Mouse (Mus musculus): ENCODE measurements around the gene Ube2o. TPM values are rescaled to one million over a fixed set of nuclear protein-coding genes. Genes with fewer than 3 reads are reported as not detected.
"Not testable (repeated sequence)": the region's sequence is repeated elsewhere in the genome, so short reads cannot be mapped to it uniquely, and the experiment has no call there.

The Ube2o gene
- polyA plus RNA-seq, 1 experiment from 2014 or later = 9.8 TPM

GRCm38 (mm10) chr11:116617641-116618040, 36.4 kb upstream of the Ube2o start:
- Histone ChIP-seq H3K4me1 (replicated peaks; ENCODE audit: control insufficient read depth, insufficient read depth, low read length) (peaks cover 39% of the 10 kb centered on the region), H3K9me3 (ENCODE audit: control insufficient read depth, low read length) (no peaks in the 10 kb centered on the region), H3K36me3 (ENCODE audit: control insufficient read depth, insufficient read depth, low read length) (no peaks in the 10 kb centered on the region), H3K9ac (ENCODE audit: low read length) (no peak overlapping the region), H3K4me3 (ENCODE audit: low read depth, low read length) (no peak overlapping the region), H3K27me3 (replicated peaks; ENCODE audit: control insufficient read depth, insufficient read depth, low read length) (no peaks in the 10 kb centered on the region), H3K4me2 (ENCODE audit: low read length) (no peak overlapping the region), H3K27ac (ENCODE audit: low read depth) (no peak overlapping the region)
- WGBS = 87% methylated on average over 7 of the region's 7 CpGs
- ATAC-seq (replicated peaks; ENCODE audit: low FRiP score, low TSS enrichment, low read depth) (no peak), DNase-seq (ENCODE audit: low spot score) (no peak)

DNA sequence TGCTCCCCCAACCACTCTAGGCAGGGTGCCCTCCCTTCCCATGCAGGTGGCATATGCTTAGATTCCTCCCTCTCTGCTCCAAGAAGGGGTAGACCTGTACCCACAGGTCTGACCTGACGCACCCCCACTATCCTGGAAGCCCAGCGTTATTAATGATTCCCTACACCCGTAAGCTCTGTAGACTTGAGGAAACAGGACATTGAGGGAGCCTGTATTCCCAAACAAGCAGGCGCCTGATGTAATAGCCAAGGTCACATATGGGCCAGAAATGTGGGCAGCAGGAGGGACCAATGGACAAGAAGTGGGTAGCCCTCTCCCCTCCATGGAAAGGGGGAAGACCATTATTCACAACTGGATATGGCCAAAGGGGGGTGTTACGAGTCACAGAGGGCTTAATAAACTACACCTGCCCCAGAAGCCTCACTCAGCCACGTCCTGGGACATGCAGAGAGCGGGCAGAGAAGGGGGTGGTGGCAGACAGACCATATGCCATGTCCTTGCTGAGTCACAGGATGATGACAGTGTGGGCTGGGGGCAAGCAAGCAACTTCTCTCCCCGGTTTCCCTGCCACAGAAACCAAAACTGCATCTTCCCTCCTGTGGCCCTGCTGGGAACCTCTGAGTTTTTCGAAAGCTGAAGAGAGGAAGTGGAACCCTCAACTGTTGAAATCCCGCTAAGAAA, 35.3 kb upstream of the Ube2o start:
- Histone ChIP-seq H3K4me3 (ENCODE audit: low read depth, low read length) (no peak overlapping the region), H3K27ac (ENCODE audit: low read depth) (no peak overlapping the region), H3K9ac (ENCODE audit: low read length) (no peak overlapping the region), H3K9me3 (ENCODE audit: control insufficient read depth, low read length) (no peaks in the 10 kb centered on the region), H3K36me3 (ENCODE audit: control insufficient read depth, insufficient read depth, low read length) (no peaks in the 10 kb centered on the region), H3K27me3 (replicated peaks; ENCODE audit: control insufficient read depth, insufficient read depth, low read length) (no peaks in the 10 kb centered on the region), H3K4me1 (replicated peaks; ENCODE audit: control insufficient read depth, insufficient read depth, low read length) (peaks cover 31% of the 10 kb centered on the region), H3K4me2 (ENCODE audit: low read length) (0 out of 2 replicates have a peak overlapping the region, but pooled peaks have one; percentile 18)
- DNase-seq (ENCODE audit: low spot score) (no peak), ATAC-seq (replicated peaks; ENCODE audit: low FRiP score, low TSS enrichment, low read depth) (no peak)
- WGBS = 71% methylated on average over 10 of the region's 10 CpGs

DNA sequence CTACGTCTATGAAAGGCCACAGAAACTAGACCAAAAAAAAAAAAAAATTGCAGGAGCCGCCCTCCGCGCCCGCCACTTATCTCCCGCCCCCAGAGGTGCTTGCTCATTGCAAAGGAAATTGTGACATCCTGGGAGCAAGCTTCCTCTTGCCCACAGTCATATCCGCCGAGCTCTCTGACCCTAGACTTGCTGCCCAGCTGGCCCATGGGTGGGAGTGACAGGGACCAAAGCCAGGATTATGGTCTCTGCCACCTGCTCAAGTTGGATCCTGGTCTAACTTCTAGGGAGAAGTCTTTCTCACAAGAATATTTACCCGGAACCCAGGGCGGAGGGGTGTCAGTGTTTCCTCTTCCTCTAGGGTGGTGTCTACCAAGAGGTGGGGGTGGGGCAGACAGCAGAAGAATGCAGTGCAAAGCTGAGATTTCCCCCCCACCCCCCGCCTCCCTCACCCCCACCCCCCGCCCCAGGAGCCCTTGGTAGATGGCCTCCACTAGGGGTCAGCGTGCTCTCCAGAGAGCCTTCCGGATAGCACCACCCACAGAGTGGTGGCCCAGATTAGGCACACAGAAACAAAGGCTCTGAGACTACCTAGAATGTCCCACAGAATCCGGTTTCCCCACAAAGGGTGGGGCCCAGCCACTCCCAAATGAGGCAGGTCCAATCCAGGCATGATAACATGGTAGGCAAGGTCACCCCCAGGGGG, 34.6 kb upstream of the Ube2o start:
- H3K4me3 ChIP-seq (ENCODE audit: low read depth, low read length) = no peak overlapping the region
- H3K27ac ChIP-seq (ENCODE audit: low read depth) = no peak overlapping the region
- no peak overlapping the region for H3K9ac ChIP-seq (ENCODE audit: low read length)

DNA sequence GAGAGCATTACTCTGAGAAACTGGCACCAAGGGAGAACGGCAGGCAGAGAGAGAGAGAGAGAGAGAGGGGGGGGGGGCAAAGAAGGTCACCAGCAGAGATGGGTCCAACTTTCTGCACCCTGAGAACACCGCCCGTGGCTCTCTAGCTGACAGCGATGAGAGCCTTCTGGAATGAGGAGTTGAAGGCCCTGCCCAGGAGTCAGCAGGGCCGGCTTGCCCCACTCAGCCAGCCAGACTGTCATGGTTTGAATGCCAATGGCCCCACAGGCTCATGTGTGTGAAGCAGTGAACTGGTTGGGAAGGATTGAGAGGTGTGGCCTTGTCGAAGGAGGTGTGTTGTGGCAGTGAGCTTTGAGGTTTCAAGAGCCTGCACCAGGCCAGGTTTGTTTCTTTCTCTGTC, 32.0 kb upstream of the Ube2o start:
- Histone ChIP-seq H3K4me2 (ENCODE audit: low read length) (no peak overlapping the region), H3K27ac (ENCODE audit: low read depth) (no peak overlapping the region), H3K4me1 (replicated peaks; ENCODE audit: control insufficient read depth, insufficient read depth, low read length) (peaks cover 6% of the 10 kb centered on the region), H3K4me3 (ENCODE audit: low read depth, low read length) (no peak overlapping the region), H3K9ac (ENCODE audit: low read length) (no peak overlapping the region), H3K9me3 (ENCODE audit: control insufficient read depth, low read length) (no peaks in the 10 kb centered on the region), H3K27me3 (replicated peaks; ENCODE audit: control insufficient read depth, insufficient read depth, low read length) (no peaks in the 10 kb centered on the region), H3K36me3 (ENCODE audit: control insufficient read depth, insufficient read depth, low read length) (0 out of 2 replicates have a peak, but pooled peaks cover 5% of the 10 kb centered on the region)
- DNase-seq (ENCODE audit: low spot score) (no peak), ATAC-seq (replicated peaks; ENCODE audit: low FRiP score, low TSS enrichment, low read depth) (no peak)
- WGBS = 90% methylated on average over 6 of the region's 6 CpGs

More for the DNA sequence above, 34.6 kb upstream of the Ube2o start:
- Histone ChIP-seq H3K4me2 (ENCODE audit: low read length) (0 out of 2 replicates have a peak overlapping the region, but pooled peaks have one; percentile 18), H3K36me3 (ENCODE audit: control insufficient read depth, insufficient read depth, low read length) (no peaks in the 10 kb centered on the region), H3K27me3 (replicated peaks; ENCODE audit: control insufficient read depth, insufficient read depth, low read length) (no peaks in the 10 kb centered on the region), H3K4me1 (replicated peaks; ENCODE audit: control insufficient read depth, insufficient read depth, low read length) (peaks cover 24% of the 10 kb centered on the region), H3K9me3 (ENCODE audit: control insufficient read depth, low read length) (no peaks in the 10 kb centered on the region)
- 42% methylated on average over 15 of the region's 15 CpGs for WGBS
- DNase-seq (ENCODE audit: low spot score) (no peak), ATAC-seq (replicated peaks; ENCODE audit: low FRiP score, low TSS enrichment, low read depth) (no peak; the same call in 1 of the 2 replicates)

DNA sequence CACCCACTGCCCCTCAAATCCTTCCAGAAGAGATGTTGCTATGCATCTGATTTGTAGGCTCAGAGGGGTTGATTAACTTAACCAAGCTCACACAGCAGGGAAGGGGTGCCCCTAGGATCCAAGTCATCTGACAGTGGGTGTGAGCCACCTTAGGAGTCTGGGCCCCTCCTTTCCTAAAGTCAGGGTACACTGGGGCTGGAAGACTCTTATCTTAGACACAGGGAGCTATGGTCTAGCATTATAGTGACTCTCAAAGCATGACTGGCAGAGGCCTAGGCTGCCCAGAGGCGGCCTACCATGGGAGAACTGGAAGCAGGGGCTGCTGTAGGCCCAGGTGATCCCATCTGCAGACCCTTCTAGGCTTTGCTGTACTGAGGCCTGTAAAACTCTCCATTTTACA, 31.3 kb upstream of the Ube2o start:
- Histone ChIP-seq H3K4me1 (replicated peaks; ENCODE audit: control insufficient read depth, insufficient read depth, low read length) (peaks cover 6% of the 10 kb centered on the region), H3K4me2 (ENCODE audit: low read length) (no peak overlapping the region), H3K36me3 (ENCODE audit: control insufficient read depth, insufficient read depth, low read length) (0 out of 2 replicates have a peak, but pooled peaks cover 5% of the 10 kb centered on the region), H3K27me3 (replicated peaks; ENCODE audit: control insufficient read depth, insufficient read depth, low read length) (no peaks in the 10 kb centered on the region), H3K9me3 (ENCODE audit: control insufficient read depth, low read length) (no peaks in the 10 kb centered on the region), H3K27ac (ENCODE audit: low read depth) (no peak overlapping the region), H3K4me3 (ENCODE audit: low read depth, low read length) (no peak overlapping the region), H3K9ac (ENCODE audit: low read length) (no peak overlapping the region)
- no peak for DNase-seq (ENCODE audit: low spot score)
- no peak for ATAC-seq (replicated peaks; ENCODE audit: low FRiP score, low TSS enrichment, low read depth)
- 92% methylated on average over 1 of the region's 1 CpGs for WGBS

DNA sequence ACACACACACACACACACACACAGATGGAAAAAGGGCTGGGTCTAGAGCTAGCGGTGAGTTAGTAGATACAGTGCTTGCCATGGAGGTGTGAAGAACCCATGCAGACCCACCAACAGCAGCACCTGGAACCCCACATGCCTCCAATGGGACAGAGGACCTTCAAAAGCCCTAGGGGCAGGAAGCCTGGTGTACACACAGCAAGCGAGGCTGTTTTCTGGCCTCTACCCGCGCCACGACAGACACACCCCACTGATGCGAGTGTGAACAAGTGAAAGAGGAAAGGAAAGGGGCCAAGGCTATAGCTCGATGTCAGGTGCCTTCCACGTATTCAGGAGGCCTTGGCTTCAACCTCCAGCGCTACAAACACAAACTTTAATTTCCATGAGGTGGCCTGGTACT, 30.6 kb upstream of the Ube2o start:
- WGBS = 89% methylated on average over 9 of the region's 9 CpGs
- Histone ChIP-seq H3K4me1 (replicated peaks; ENCODE audit: control insufficient read depth, insufficient read depth, low read length) (peaks cover 6% of the 10 kb centered on the region), H3K9me3 (ENCODE audit: control insufficient read depth, low read length) (no peaks in the 10 kb centered on the region), H3K4me3 (ENCODE audit: low read depth, low read length) (no peak overlapping the region), H3K27me3 (replicated peaks; ENCODE audit: control insufficient read depth, insufficient read depth, low read length) (no peaks in the 10 kb centered on the region), H3K9ac (ENCODE audit: low read length) (no peak overlapping the region), H3K27ac (ENCODE audit: low read depth) (no peak overlapping the region), H3K36me3 (ENCODE audit: control insufficient read depth, insufficient read depth, low read length) (peaks cover 7% of the 10 kb centered on the region; the same call in 1 of the 2 replicates), H3K4me2 (ENCODE audit: low read length) (no peak overlapping the region)
- no peak for DNase-seq (ENCODE audit: low spot score)
- ATAC-seq (replicated peaks; ENCODE audit: low FRiP score, low TSS enrichment, low read depth) = no peak

DNA sequence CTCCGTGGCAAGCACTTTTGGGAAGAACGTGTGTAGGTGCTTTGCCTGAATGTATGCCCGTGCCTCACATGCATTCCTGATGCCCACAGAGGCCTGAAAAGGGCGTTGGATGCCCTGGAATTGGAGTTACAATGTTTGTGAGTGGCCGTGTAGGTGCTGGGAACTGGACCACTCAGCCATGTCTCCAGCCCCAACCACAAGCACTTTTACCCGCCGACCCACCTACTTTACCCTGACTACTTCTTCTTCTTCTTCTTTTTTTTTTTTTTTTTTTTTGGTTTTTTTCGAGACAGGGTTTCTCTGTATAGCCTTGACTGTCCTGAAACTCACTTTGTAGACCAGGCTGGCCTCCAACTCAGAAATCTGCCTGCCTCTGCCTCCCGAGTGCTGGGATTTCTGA, 29.9 kb upstream of the Ube2o start:
- not testable (repeated sequence) for H3K4me3 ChIP-seq (ENCODE audit: low read depth, low read length); H3K36me3 ChIP-seq (ENCODE audit: control insufficient read depth, insufficient read depth, low read length); H3K9ac ChIP-seq (ENCODE audit: low read length); H3K27ac ChIP-seq (ENCODE audit: low read depth); H3K4me1 ChIP-seq (replicated peaks; ENCODE audit: control insufficient read depth, insufficient read depth, low read length); H3K27me3 ChIP-seq (replicated peaks; ENCODE audit: control insufficient read depth, insufficient read depth, low read length); ATAC-seq (replicated peaks; ENCODE audit: low FRiP score, low TSS enrichment, low read depth); H3K4me2 ChIP-seq (ENCODE audit: low read length); DNase-seq (ENCODE audit: low spot score); H3K9me3 ChIP-seq (ENCODE audit: control insufficient read depth, low read length)
- WGBS = 87% methylated on average over 9 of the region's 9 CpGs

GRCm38 (mm10) chr11:116609965-116610630, 28.9 kb upstream of the Ube2o start:
- H3K4me3 ChIP-seq (ENCODE audit: low read depth, low read length) = no peak overlapping the region
- H3K36me3 ChIP-seq (ENCODE audit: control insufficient read depth, insufficient read depth, low read length) = peaks cover 12% of the 10 kb centered on the region
- no peak overlapping the region for H3K4me2 ChIP-seq (ENCODE audit: low read length)
- ATAC-seq (replicated peaks; ENCODE audit: low FRiP score, low TSS enrichment, low read depth) (no peak), DNase-seq (ENCODE audit: low spot score) (no peak)
- no peak overlapping the region for H3K9ac ChIP-seq (ENCODE audit: low read length)
- no peak overlapping the region for H3K27ac ChIP-seq (ENCODE audit: low read depth)
- H3K4me1 ChIP-seq (replicated peaks; ENCODE audit: control insufficient read depth, insufficient read depth, low read length) = no peaks in the 10 kb centered on the region
- WGBS = 77% methylated on average over 15 of the region's 15 CpGs
- no peaks in the 10 kb centered on the region for H3K9me3 ChIP-seq (ENCODE audit: control insufficient read depth, low read length)
- no peaks in the 10 kb centered on the region for H3K27me3 ChIP-seq (replicated peaks; ENCODE audit: control insufficient read depth, insufficient read depth, low read length)

All from intestine, embryonic 14.5 days (tissue).